Mouse (Mus musculus) layer of hippocampus, adult 11-12 months (tissue): Measurements from ENCODE around the gene Surf6.
A peak's percentile ranks its signal among the peaks of the same experiment; 100 is the strongest.
"Not testable (repeated sequence)": the region's sequence is repeated elsewhere in the genome, so short reads cannot be mapped to it uniquely, and the experiment has no call there.

Source experiments
- DNase-seq: peaks from one replicate; pipeline ENCODE4 v3.0.0; 2022; ENCODE audit warnings: low spot score

Gene Surf6

DNA sequence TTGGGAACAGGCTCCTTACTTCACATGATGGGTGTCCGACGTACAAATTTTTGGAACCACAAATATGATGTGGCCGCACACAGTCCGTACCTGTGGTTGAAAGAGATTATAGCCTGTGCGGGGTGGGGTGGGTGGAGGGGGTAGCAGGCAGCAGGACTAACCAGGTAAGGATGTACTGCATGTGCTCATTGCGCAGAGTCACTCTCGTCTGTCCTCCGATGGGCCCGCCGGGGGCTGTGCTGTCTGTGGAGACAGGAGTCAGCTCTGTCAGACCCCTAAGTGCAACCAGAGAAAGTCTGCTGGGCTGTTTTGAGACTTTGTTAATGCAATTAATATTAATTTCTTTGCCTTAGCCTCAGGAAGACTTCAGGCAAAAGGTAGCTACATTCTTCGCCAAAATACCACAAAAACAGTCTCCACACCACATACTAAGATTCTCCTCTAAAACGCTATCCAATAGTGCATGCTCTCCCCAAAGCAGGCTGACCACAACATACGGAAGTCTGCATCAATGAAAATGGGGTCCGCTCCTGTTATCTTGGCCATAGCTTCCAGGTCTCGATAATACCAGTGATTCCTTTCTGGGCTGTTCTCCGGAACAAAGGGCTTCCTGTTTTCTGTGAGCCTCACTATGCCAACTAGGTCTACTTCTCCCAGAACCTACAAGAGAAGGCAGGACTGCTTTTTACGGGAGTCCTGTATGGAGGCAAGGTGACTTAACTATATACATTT lies 10.9 kb upstream of the Surf6 start:
- peak; percentile 3 for DNase-seq

DNA sequence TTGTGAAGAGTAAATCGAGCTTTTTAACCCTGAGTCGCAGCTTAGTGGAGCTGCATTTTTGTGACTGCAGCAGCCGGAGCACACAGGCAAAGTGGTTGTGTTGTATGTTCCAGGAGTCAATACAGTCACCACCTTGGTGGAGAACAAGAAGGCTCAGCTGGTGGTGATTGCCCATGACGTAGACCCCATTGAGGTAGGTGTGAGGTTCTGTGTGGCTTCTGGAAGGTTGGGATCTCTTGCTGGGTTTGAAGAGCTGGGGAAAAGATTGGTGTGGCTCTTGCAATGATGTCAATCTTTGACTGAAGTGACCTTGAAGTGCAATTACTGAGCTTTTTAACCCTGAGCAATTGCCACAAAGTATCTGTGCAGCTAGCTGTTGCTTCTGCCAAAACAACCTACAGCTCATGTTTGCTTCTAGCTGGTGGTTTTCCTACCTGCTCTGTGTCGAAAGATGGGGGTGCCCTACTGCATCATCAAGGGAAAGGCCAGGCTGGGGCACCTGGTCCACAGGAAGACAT lies 9.6 kb upstream of the Surf6 start:
- DNase-seq: peak; percentile 3

GRCm38 (mm10) chr2:26910994-26911765 lies 8.5 kb upstream of the Surf6 start:
- DNase-seq: peak; percentile 67

DNA sequence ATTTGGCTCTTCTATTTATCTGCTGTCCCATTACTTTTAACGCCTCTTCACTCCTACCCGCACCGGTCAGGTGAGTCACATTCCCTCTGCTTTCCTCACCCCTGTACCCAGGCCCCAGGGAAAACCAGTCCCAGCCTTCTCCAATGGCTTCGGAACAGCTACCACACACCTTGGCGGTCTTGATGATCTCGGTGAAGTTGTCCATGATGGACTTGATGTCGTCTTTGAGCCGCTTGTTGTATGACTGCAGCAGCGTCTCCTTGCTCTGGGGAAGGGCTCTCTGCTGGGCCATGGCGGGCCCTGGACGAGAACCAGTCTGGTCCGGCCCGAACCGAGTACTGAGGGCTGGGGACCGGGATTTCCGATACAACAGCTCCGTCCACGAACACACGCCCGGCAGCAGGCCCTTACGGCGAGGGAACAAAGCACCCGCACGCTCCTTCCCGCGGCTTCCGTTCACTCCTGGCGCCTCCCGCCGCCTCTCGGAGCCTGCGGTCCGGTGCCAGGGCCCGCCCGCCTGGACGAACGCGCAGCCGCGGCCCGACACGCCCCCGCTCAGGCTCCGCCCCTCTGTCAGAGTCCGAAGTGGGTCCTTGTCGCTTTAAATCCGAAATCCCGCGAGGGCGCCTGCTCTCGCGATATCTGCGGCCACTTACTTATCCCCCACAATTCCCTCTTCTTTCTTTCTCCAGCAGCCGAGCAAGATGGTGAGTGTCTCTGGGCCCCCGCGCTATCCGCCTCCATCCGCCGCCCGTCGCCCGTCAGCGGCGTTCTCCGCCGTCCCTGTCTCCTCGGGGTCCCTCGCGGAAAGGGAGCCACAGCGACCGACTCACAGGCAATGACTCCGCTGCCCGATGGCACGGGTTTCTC lies 7.7 kb upstream of the Surf6 start, which contains the start of the genes Med22 and Rpl7a:
Gene Med22 (minus strand): TSS at position 554 of the 870 bp plus-strand sequence.
Gene Rpl7a (plus strand): TSS at position 641 of the 870 bp plus-strand sequence.
- DNase-seq: peak; percentile 100

DNA sequence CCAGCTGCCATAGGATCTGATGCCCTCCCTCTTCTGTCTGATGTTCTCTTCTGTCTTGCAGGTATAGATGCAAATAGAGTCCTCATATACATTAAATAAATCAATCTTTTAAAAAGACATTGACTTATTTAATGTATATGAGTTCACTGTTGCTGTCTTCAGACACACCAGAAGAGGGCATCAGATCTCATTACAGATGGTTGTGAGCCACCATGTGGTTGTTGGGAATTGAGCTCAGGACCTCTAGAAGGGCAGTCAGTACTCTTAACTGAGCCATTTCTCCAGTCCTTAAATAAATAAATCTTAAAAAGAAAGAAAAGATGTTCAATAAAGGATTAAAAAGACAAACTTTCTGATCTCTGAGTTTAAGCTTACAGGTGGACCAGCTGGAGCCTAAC lies 6.7 kb upstream of the Surf6 start:
- no peak for DNase-seq

DNA sequence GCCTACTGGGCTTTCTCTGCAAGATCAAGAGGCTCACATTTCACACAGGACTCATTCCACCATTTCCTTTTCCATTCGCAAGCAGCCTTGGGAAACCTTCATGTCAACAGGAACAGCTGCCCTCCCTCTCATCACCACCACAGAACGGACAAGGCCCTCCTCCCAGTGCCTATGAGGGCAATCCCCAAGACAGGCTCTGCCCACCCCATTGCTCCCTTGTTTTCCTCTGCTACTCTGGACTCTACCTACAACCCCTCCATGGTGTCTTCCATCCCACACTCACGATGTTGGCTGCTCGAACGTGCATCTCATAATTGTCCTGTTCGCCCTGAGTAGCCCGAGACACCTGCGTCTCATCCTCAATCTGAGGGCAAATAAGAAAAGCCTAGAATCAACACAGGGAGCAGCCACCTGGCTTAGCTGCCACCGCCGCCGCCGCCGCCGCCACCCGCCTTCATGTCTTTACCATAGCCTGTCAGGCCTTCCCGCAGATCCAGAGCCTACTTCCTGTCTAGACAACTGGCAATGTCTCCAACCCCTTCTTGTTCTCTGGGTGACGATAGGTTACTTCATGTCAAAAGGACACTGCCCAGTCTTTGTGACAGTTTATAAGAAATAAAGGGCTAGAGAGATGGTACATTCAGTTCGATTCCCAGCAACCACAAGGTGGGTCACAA lies 6.2 kb upstream of the Surf6 start:
- no peak for DNase-seq

- DNase-seq: no peak
Measured at GRCm38 (mm10) chr2:26907109-26907508, 4.4 kb upstream of the Surf6 start.

- DNase-seq: no peak
Measured at GRCm38 (mm10) chr2:26906431-26906830, 3.8 kb upstream of the Surf6 start.

DNA sequence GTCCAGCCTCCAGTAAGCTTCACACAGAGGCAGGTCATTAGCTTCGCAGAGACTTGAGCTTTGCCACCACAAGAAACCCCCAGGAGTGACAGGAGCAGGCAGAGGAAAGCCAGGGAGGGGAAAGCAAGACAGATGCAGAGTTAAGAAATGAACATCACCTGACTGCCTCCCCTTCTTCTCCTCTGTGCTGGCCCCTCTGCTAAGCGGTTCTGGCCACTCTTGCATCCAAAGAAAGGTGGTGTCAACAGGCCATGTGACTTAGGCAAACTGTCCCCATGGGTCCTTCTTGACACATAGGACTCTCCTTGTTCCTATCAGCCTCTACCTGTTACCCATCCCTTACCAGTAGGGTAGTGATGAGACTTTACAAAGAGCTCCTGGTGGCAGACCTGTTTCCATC lies 3.3 kb upstream of the Surf6 start:
- no peak for DNase-seq

DNA sequence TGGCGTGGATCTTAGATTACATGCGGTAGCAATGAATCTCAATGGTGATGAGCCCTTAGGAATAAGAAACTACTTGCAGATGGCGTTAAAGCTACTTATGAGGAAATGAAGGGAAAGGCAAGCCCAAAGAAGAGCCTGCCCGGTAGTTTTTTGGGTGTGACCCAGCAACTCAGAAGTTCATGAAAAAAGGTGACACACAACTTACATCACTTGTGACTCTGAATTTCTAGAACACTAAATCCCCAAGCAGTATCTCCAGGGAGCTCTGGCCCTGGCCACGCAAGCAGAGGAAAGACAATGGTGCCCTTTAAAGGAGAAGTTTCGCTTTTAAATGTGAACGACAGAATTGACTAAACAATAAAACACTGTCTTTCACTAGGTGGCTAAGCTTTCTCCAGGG lies 632 bp upstream of the Surf6 start:
- no peak for DNase-seq

GRCm38 (mm10) chr2:26901834-26902400 lies 762 bp downstream of the Surf6 start:
- no peak for DNase-seq

- no peak for DNase-seq
Measured at GRCm38 (mm10) chr2:26900731-26901130, 1.9 kb downstream of the Surf6 start.

- DNase-seq: no peak
Measured at GRCm38 (mm10) chr2:26895898-26896297, 6.8 kb downstream of the Surf6 start.

GRCm38 (mm10) chr2:26886170-26886569 lies 16.5 kb downstream of the Surf6 start:
- not testable (repeated sequence) for DNase-seq

GRCm38 (mm10) chr2:26885541-26885940 lies 17.1 kb downstream of the Surf6 start:
- not testable (repeated sequence) for DNase-seq

GRCm38 (mm10) chr2:26878571-26878970 lies 24.1 kb downstream of the Surf6 start:
- DNase-seq: no peak

GRCm38 (mm10) chr2:26870666-26871065 lies 32.0 kb downstream of the Surf6 start:
- no peak for DNase-seq

- DNase-seq: no peak
Measured at GRCm38 (mm10) chr2:26864879-26865278, 37.8 kb downstream of the Surf6 start, which contains the start of gene Abo. Abo (minus strand) TSS chr2:26864979.

DNA sequence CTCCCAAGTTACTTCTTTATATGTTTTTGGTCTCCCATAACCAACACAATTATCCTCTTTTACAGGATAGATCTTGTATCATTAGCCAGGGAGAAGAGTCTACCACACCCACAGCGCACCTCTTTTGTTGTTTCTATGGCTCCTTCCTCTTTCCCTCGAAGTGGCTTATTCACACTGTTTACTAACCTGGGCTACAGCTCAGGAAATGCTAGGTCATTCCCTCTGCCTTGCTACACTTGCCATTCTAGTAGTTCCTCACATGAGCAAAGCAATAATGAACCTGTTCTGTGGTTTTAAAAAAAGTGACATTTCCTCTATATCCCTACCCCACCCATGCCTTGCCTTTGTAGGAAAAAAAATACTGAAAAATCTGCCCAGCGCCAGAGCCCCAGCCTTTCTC lies 39.8 kb downstream of the Surf6 start:
- no peak for DNase-seq

GRCm38 (mm10) chr2:26847706-26848105 lies 55.0 kb downstream of the Surf6 start:
- DNase-seq: peak; percentile 37
